Mouse (Mus musculus) Patski (cell line): ENCODE measurements around the gene Lrrc38. TPM values are rescaled to one million over a fixed set of nuclear protein-coding genes. Genes with fewer than 3 reads are reported as not detected.

ENCODE experiments used
- ATAC-seq: fragments of 100-300 bp; one replicate; pipeline ENCODE4 v1.8.0; 2021
- CTCF ChIA-PET: fragments of 350-600 bp; sonication (Branson Sonifier 250); formaldehyde crosslinking; loops from one replicate; lab custom pipeline; 2022; ENCODE audit warnings: inconsistent platforms; lab: Charles Lee
- POLR2A ChIA-PET: fragments of 350-600 bp; sonication (Branson Sonifier 250); formaldehyde crosslinking; loops from one replicate; lab custom pipeline; 2022; ENCODE audit warnings: antibody characterized with exemption, inconsistent platforms; lab: Charles Lee
- DNase-seq: peaks from one replicate; pipeline ENCODE4 v3.0.0-alpha.2; 2011; ENCODE audit warnings: low read depth, low spot score
- H3K27me3 ChIP-seq: fragments of 371-371 bp; one replicate; pipeline ENCODE4 v1.5.1; 2021
- CTCF ChIP-seq: fragments of 100-300 bp; IDR thresholded peaks from one replicate; pipeline ENCODE4 v1.5.1; 2021
- in situ Hi-C: fragments of 300-500 bp; cut with MboI; formaldehyde crosslinking; loops from 3 replicates; pipeline ENCODE4 v1.11.1; 2018; ENCODE audit warnings: low pct_unique_long_range_greater_than_20kb, mixed read lengths
- polyA plus RNA-seq: library from polyadenylated mRNA; unstranded; gene quantifications from one replicate; pipeline ENCODE4 v1.2.3, GENCODE M21; 2021

Gene Lrrc38
- polyA plus RNA-seq, result not detected

DNA sequence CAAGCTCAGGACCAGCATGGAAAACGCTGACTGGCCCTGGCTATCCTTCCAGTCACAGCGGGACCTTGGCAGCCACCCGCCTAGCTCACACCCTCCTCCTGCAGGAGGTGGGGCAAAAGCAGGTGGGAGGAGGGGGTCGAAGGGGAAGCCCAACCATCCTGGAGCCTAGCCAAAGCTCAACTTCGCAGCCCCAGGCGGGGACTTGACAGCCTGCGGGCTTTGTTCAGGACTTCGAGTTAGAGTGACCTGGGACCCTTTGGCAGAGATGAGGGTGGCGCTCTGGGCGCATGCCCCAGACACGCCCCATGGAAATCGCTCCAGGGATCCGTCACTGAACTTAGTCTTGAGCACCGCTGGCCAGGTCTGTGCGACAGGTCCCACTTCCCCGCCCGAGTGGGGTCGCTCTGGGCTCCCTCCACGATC lies at the start of gene Lrrc38:
Gene Lrrc38 (plus strand): TSS at position 274 of the 423 bp plus-strand sequence.
- DNase-seq (no peak), ATAC-seq (no peak)
- H3K27me3 ChIP-seq, result peaks cover 13% of the 10 kb centered on the region
- ChIA-PET POLR2A (interaction anchor here (0.6 kb wide), 1 partner anchor 25 kb away, joined by 3 read pairs; no protein-coding TSS in a partner anchor), CTCF (interaction anchor here (0.9 kb wide), 1 partner anchor 13 kb away, joined by 3 read pairs; no protein-coding TSS in a partner anchor)
- no peak for TF ChIP-seq CTCF
- in situ Hi-C loops, result no loop called here

- no peaks in the 10 kb centered on the region for H3K27me3 ChIP-seq
- in situ Hi-C loops, result no loop called here
- DNase-seq (no peak), ATAC-seq (no peak)
- CTCF ChIA-PET, result interaction anchor here (1.0 to 1.7 kb wide), 3 partner anchors 17 to 25 kb away, joined by 3 to 4 read pairs (median 3); no protein-coding TSS in a partner anchor
- no peak for TF ChIP-seq CTCF
- POLR2A ChIA-PET, result interaction anchor here (0.9 to 2.8 kb wide), 3 partner anchors 13 to 17 kb away, joined by 3 to 26 read pairs (median 3); no protein-coding TSS in a partner anchor
Observed at GRCm38 (mm10) chr4:143300113-143300688, 49.4 kb upstream of the Lrrc38 start.

- in situ Hi-C loops, result no loop called here
- H3K27me3 ChIP-seq, result no peaks in the 10 kb centered on the region
- ChIA-PET POLR2A (interaction anchor here (0.8 to 0.9 kb wide), 2 partner anchors 15 to 23 kb away, joined by 3 read pairs; no protein-coding TSS in a partner anchor), CTCF (interaction anchor here (1.0 to 1.1 kb wide), 2 partner anchors 18 to 25 kb away, joined by 3 to 4 read pairs; no protein-coding TSS in a partner anchor)
- ATAC-seq, result peak; percentile 15
- no peak for DNase-seq
- no peak for TF ChIP-seq CTCF
Observed at GRCm38 (mm10) chr4:143301042-143301441, 48.5 kb upstream of the Lrrc38 start.

- DNase-seq, result no peak
- in situ Hi-C loops, result no loop called here
- no peaks in the 10 kb centered on the region for H3K27me3 ChIP-seq
- TF ChIP-seq CTCF, result no peak
- ChIA-PET POLR2A (no interaction called here), CTCF (no interaction called here)
- ATAC-seq, result no peak
Observed at GRCm38 (mm10) chr4:143301875-143302274, 47.7 kb upstream of the Lrrc38 start.

- ATAC-seq (no peak), DNase-seq (no peak)
- POLR2A ChIA-PET, result no interaction called here
- H3K27me3 ChIP-seq, result no peaks in the 10 kb centered on the region
- in situ Hi-C loops, result no loop called here
- no peak for TF ChIP-seq CTCF
- CTCF ChIA-PET, result no interaction called here
Observed at GRCm38 (mm10) chr4:143302279-143302890, 47.2 kb upstream of the Lrrc38 start.

- ATAC-seq (no peak), DNase-seq (no peak)
- CTCF ChIA-PET, result no interaction called here
- H3K27me3 ChIP-seq, result no peaks in the 10 kb centered on the region
- POLR2A ChIA-PET, result interaction anchor here (0.6 to 1.1 kb wide), 2 partner anchors 9 to 32 kb away, joined by 3 to 5 read pairs; no protein-coding TSS in a partner anchor
- TF ChIP-seq CTCF, result no peak
- in situ Hi-C loops, result no loop called here
Observed at GRCm38 (mm10) chr4:143305031-143305430, 44.5 kb upstream of the Lrrc38 start.

GRCm38 (mm10) chr4:143305987-143306772 lies 43.4 kb upstream of the Lrrc38 start:
- H3K27me3 ChIP-seq, result no peaks in the 10 kb centered on the region
- TF ChIP-seq CTCF, result no peak
- DNase-seq (no peak), ATAC-seq (no peak)
- ChIA-PET POLR2A (no interaction called here), CTCF (no interaction called here)
- in situ Hi-C loops, result no loop called here

GRCm38 (mm10) chr4:143311341-143311740 lies 38.2 kb upstream of the Lrrc38 start:
- DNase-seq, result no peak
- in situ Hi-C loops, result no loop called here
- no peaks in the 10 kb centered on the region for H3K27me3 ChIP-seq
- no peak for ATAC-seq
- ChIA-PET CTCF (no interaction called here), POLR2A (no interaction called here)
- peak; percentile 50 for TF ChIP-seq CTCF

DNA sequence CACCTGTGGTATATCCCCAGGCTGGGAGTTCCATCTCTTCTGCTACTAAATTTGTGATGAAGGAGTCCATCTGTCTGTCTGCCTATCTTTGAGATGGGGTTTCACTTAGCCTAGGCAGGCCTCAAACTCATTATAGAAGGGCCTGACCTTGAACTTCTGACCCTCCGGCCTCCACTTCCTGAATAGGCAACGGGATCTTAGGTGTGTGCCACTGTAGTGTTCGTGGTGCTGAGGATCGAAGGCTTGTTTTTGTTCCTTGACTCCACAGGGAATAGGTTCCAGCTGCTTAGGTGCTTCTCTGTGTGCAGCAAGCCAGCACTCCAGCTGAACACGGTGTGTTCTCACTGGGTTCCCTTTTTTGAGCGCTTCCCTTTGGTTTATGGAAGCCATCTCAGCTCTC lies 36.3 kb upstream of the Lrrc38 start:
- CTCF ChIA-PET, result interaction anchor here (0.6 kb wide), 1 partner anchor 12 kb away, joined by 3 read pairs; no protein-coding TSS in a partner anchor

More for the DNA sequence above, 36.3 kb upstream of the Lrrc38 start:
- no peak for ATAC-seq
- no peak for DNase-seq
- POLR2A ChIA-PET, result no interaction called here
- no peaks in the 10 kb centered on the region for H3K27me3 ChIP-seq
- TF ChIP-seq CTCF, result no peak
- in situ Hi-C loops, result no loop called here
